Mouse (Mus musculus): Measurements from ENCODE around the gene Gdf9.

GRCm38 (mm10) chr11:53425711-53426255 lies 5.0 kb upstream of the Gdf9 start:
- TF ChIP-seq CTCF (IDR thresholded peaks at IDR 0.05; ENCODE audit: borderline replicate concordance, insufficient read depth, low read depth, low read length), result no peak
- TF ChIP-seq POLR2A (IDR thresholded peaks at IDR 0.05; ENCODE audit: borderline replicate concordance, insufficient read depth, low read length), result no peak
